Mouse (Mus musculus) kidney, adult 11 months (tissue): Measurements from ENCODE around the gene 1810037I17Rik.
"Not testable (repeated sequence)": the region's sequence is repeated elsewhere in the genome, so short reads cannot be mapped to it uniquely, and the experiment has no call there.

Experiments used
- DNase-seq: peaks from one replicate; pipeline ENCODE4 v3.0.0; 2022

Gene 1810037I17Rik

GRCm38 (mm10) chr3:122937176-122937575, 13.2 kb downstream of the 1810037I17Rik start:
- not testable (repeated sequence) for DNase-seq

GRCm38 (mm10) chr3:122939215-122939614, 15.2 kb downstream of the 1810037I17Rik start:
- DNase-seq: no peak

GRCm38 (mm10) chr3:122943387-122943890, 19.4 kb downstream of the 1810037I17Rik start:
- no peak for DNase-seq

GRCm38 (mm10) chr3:122950129-122950528, 26.1 kb downstream of the 1810037I17Rik start:
- no peak for DNase-seq

GRCm38 (mm10) chr3:122964301-122964700, 40.3 kb downstream of the 1810037I17Rik start:
- DNase-seq: no peak

GRCm38 (mm10) chr3:122968391-122968790, 44.4 kb downstream of the 1810037I17Rik start:
- no peak for DNase-seq

GRCm38 (mm10) chr3:122972126-122972822, 48.3 kb downstream of the 1810037I17Rik start:
- DNase-seq: no peak

GRCm38 (mm10) chr3:122974833-122975232, 50.8 kb downstream of the 1810037I17Rik start:
- DNase-seq: no peak

- no peak for DNase-seq
These were observed 51.4 kb downstream of the 1810037I17Rik start for GRCm38 (mm10) chr3:122975363-122975762.
